Mouse (Mus musculus): ENCODE measurements around the gene Dsn1. TPM values are rescaled to one million over a fixed set of nuclear protein-coding genes. Genes with fewer than 3 reads are reported as not detected.
A peak's percentile ranks its signal among the peaks of the same experiment; 100 is the strongest.

The Dsn1 gene
- 37.6 and 39.6 TPM in 2 replicates for polyA plus RNA-seq (2015; fragmentation: Nextera tagmentation; extraction: Ambion mirVana)

DNA sequence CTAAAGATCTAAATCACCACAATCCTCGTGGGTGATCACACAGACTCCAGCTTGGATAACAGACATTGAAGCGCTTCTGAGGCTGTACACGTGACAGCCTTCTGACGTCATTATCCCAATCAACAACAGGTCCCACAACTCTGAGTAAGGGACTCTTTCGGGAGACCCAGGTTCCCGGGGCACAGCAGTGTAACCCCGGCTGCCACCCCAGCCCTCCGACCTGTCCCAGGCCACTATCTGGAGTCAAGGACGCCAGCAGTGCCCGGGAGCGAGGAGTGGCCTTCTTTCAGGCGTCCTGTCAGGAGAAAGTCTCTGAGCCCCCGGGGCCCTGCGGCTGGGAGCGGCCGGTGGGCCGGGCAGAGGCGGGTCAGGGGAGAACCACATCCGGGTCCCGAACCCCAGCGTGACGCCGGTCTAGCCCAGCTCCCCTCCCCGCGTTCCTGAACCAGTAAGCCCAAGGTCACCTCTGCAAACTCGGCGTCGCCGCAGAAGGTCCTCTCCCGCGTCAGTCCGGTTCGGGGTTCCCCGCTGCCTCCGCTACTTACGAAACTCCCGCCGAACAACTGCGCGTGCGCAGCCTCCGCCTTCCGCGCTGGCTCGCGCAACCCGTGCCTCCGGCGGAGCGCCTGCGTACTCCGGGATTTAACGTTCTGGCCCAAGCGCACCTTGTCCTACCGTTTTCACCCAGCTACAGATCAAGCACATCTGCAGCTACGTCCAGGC lies at the start of gene Dsn1:
Gene Dsn1, minus strand, starts transcription at position 644 of the 723 bp plus-strand sequence.
- Histone ChIP-seq H3K27me3 (no peaks in the 10 kb centered on the region), H3K9me3 (replicated peaks) (no peaks in the 10 kb centered on the region), H3K27ac (peak within 1 kb of the TSS; percentile 66), H3K4me2 (peak within 1 kb of the TSS; percentile 91), H3K9ac (peak within 1 kb of the TSS; percentile 85), H3K4me1 (peaks cover 29% of the 10 kb centered on the region), H3K36me3 (peaks cover 26% of the 10 kb centered on the region), H3K4me3 (replicated peaks) (peak within 1 kb of the TSS; percentile 88)
- WGBS: under 1% methylated on average over 56 of the region's 56 CpGs
- ATAC-seq (replicated peaks; ENCODE audit: low FRiP score): peak; percentile 88

DNA sequence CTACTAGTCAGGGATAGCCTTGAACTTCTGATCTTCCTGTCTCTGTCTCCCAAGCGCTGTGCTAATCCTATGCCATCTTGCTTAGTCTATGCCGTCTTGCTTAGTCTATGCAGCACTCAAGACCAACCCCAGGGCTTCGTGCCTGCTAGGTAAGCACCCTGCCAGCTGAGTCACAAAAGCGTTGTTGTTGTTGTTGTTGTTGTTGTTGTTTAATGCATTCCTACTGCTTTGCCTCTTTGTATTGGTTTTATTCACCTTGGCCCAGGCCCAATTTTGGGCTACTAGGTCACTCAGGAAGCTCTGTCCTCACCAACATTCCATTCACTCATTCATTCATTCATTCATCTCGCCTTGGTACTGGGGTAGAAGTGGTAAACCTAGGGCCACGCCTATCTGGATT lies 48.8 kb upstream of the Dsn1 start:
- H3K4me1 ChIP-seq: peaks cover 54% of the 10 kb centered on the region
- H3K9ac ChIP-seq: no peak overlapping the region
- H3K9me3 ChIP-seq (replicated peaks): no peaks in the 10 kb centered on the region
- no peaks in the 10 kb centered on the region for H3K27me3 ChIP-seq
- WGBS: 92% methylated on average over 6 of the region's 6 CpGs
- peaks cover 74% of the 10 kb centered on the region for H3K36me3 ChIP-seq
- 0 out of 2 replicates have a peak overlapping the region, but pooled peaks have one; percentile 60 for H3K27ac ChIP-seq
- no peak for ATAC-seq (replicated peaks; ENCODE audit: low FRiP score)
- H3K4me2 ChIP-seq: no peak overlapping the region
- H3K4me3 ChIP-seq (replicated peaks): no peak overlapping the region

DNA sequence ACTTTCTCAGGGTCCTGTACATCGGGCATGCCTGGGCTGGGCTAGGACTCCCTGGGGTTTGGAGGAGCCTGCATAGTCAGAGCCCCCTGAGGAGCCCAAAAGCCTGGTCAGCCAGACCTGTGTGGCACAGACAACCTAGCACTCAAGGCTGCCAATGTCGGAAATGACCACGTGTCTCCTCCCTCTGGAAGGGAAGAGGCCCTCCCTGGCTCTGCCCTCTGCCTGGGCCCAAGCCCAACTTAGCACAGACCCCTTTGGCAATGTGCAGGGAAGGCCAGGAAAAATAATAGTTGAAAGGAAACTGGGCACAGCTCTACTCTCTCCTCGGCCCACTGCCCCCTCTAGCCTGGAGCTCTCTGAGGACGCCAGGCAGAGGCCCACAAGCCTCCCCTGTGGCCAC lies 47.9 kb upstream of the Dsn1 start:
- H3K4me1 ChIP-seq: peaks cover 50% of the 10 kb centered on the region
- WGBS: 66% methylated on average over 5 of the region's 5 CpGs

DNA sequence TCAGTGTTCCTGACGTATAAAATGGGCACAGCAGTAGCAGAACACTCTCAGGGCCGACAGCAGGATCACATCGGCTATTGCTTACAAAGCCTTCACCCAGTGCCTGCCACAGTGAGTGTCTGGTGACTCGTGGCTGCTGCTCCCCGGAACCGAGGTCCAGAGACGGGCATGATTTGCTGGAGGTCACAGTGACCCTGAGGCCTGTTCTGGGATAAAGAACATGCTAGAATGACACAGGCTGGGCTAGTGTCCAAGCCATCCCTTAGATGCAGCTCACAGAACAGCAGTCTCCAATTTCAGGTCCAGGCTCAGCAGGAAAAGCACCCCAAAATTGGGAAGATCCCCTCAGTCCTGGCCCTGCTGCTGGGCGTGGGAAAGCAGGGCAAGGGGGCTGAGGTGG lies 47.3 kb upstream of the Dsn1 start:
- H3K27me3 ChIP-seq: no peaks in the 10 kb centered on the region
- peaks cover 46% of the 10 kb centered on the region for H3K4me1 ChIP-seq
- H3K9ac ChIP-seq: no peak overlapping the region
- no peak overlapping the region for H3K4me3 ChIP-seq (replicated peaks)
- WGBS: 72% methylated on average over 8 of the region's 8 CpGs
- no peak overlapping the region for H3K4me2 ChIP-seq
- H3K36me3 ChIP-seq: peaks cover 75% of the 10 kb centered on the region
- peak overlapping the region; percentile 60; the same call in 1 of the 2 replicates for H3K27ac ChIP-seq
- H3K9me3 ChIP-seq (replicated peaks): no peaks in the 10 kb centered on the region
- no peak for ATAC-seq (replicated peaks; ENCODE audit: low FRiP score)

More for the DNA sequence above, 47.9 kb upstream of the Dsn1 start:
- no peak overlapping the region for H3K4me3 ChIP-seq (replicated peaks)
- H3K27me3 ChIP-seq: no peaks in the 10 kb centered on the region
- ATAC-seq (replicated peaks; ENCODE audit: low FRiP score): no peak
- H3K4me2 ChIP-seq: no peak overlapping the region
- peak overlapping the region; percentile 60 for H3K27ac ChIP-seq
- no peaks in the 10 kb centered on the region for H3K9me3 ChIP-seq (replicated peaks)
- peaks cover 75% of the 10 kb centered on the region for H3K36me3 ChIP-seq
- H3K9ac ChIP-seq: no peak overlapping the region

DNA sequence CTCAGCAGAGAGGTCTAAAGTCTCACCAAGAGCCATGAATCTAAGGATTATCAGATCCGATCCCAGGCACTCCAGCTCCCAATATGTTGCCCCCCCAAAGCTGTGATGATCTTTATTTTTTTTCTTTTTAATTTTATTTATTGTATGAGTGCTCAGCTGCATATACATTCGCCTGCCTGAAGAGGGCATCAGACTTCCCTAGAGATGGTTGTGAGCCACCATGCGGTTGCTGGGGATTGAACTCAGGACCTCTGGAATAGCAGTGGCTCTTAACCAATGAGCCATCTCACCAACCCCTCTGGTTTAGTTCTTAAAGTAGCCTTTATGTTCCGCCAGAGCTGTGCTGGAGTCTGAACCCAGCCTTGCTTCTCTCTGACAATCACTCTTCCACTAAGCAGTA lies 46.8 kb upstream of the Dsn1 start:
- peaks cover 77% of the 10 kb centered on the region for H3K36me3 ChIP-seq
- no peak overlapping the region for H3K4me3 ChIP-seq (replicated peaks)
- no peak for ATAC-seq (replicated peaks; ENCODE audit: low FRiP score)
- H3K4me2 ChIP-seq: no peak overlapping the region
- WGBS: 78% methylated on average over 4 of the region's 4 CpGs
- H3K4me1 ChIP-seq: peaks cover 41% of the 10 kb centered on the region
- H3K27ac ChIP-seq: no peak overlapping the region
- no peaks in the 10 kb centered on the region for H3K9me3 ChIP-seq (replicated peaks)
- no peaks in the 10 kb centered on the region for H3K27me3 ChIP-seq
- no peak overlapping the region for H3K9ac ChIP-seq

DNA sequence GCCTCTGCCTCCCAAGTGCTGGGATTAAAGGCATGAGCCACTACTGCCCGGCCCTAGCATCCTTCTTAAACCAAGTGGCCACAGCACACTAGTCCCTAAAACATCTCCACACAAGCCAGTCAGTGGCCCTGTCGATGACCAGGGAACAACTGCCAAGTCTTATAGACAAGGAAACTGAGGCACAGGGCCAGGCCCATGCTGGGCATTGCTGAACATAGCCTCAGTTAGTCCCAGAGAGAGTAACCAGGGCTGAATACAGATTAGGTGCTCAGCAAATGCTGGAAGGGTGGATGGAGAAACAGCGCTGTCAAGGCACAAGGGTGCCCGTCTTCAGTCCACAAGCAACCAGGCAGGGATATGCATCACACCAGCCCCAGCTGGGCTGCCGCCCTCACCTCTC lies 46.2 kb upstream of the Dsn1 start:
- Histone ChIP-seq H3K4me2 (no peak overlapping the region), H3K27ac (no peak overlapping the region), H3K4me1 (peaks cover 34% of the 10 kb centered on the region), H3K9me3 (replicated peaks) (no peaks in the 10 kb centered on the region), H3K36me3 (peaks cover 82% of the 10 kb centered on the region), H3K27me3 (no peaks in the 10 kb centered on the region), H3K9ac (no peak overlapping the region), H3K4me3 (replicated peaks) (no peak overlapping the region)
- ATAC-seq (replicated peaks; ENCODE audit: low FRiP score): no peak
- 93% methylated on average over 5 of the region's 5 CpGs for WGBS

DNA sequence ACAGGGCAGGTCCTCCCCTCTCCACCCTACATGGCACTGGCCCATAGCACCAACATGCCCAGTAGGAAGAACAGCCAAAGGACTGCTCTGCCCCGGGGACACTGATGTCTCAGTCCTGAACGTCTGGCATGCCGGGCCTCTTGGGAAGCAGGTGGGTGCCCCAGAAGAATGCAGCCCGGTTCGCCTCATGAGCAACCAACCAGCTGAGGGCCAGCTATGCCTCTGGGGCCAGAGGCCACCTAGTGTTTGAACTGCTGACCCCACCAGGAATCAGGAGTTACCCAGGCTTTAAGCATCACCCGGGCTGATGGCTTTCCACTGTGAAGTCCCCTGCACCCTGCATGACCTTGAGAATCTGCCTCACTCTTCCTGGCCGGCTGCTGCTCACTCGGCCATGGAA lies 45.5 kb upstream of the Dsn1 start:
- H3K4me2 ChIP-seq: no peak overlapping the region
- no peaks in the 10 kb centered on the region for H3K9me3 ChIP-seq (replicated peaks)
- WGBS: 48% methylated on average over 8 of the region's 8 CpGs
- H3K4me1 ChIP-seq: peaks cover 27% of the 10 kb centered on the region
- H3K4me3 ChIP-seq (replicated peaks): no peak overlapping the region
- no peak overlapping the region for H3K9ac ChIP-seq
- peaks cover 82% of the 10 kb centered on the region for H3K36me3 ChIP-seq
- H3K27ac ChIP-seq: peak overlapping the region; percentile 29
- ATAC-seq (replicated peaks; ENCODE audit: low FRiP score): 0 out of 2 replicates have a peak, but pooled peaks have one; percentile 30
- H3K27me3 ChIP-seq: no peaks in the 10 kb centered on the region

DNA sequence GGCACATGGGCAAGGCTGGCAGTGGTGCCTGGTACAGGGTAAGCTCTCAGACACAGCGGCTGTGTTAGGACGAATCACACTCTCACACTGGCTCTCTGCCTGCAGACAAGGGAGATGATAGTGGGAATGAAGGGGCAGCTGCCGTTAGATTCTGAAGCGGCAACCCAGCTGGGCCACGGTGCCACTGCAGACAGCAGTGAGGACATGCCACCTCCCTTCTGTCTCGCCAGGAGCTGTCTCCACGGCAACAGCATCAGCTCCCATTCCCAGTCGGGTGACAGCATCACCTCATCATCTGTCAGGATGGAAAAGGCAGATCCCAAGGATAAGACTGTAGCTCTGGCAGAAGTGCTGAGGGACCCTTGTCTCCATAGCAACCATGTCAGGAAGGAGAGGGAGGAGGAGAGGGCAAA lies 42.9 kb upstream of the Dsn1 start:
- no peak overlapping the region for H3K27ac ChIP-seq
- H3K9me3 ChIP-seq (replicated peaks): no peaks in the 10 kb centered on the region
- H3K9ac ChIP-seq: no peak overlapping the region
- peaks cover 20% of the 10 kb centered on the region for H3K4me1 ChIP-seq
- peaks cover 94% of the 10 kb centered on the region for H3K36me3 ChIP-seq
- H3K4me2 ChIP-seq: no peak overlapping the region
- 79% methylated on average over 8 of the region's 8 CpGs for WGBS
- H3K27me3 ChIP-seq: no peaks in the 10 kb centered on the region
- ATAC-seq (replicated peaks; ENCODE audit: low FRiP score): no peak
- H3K4me3 ChIP-seq (replicated peaks): no peak overlapping the region

DNA sequence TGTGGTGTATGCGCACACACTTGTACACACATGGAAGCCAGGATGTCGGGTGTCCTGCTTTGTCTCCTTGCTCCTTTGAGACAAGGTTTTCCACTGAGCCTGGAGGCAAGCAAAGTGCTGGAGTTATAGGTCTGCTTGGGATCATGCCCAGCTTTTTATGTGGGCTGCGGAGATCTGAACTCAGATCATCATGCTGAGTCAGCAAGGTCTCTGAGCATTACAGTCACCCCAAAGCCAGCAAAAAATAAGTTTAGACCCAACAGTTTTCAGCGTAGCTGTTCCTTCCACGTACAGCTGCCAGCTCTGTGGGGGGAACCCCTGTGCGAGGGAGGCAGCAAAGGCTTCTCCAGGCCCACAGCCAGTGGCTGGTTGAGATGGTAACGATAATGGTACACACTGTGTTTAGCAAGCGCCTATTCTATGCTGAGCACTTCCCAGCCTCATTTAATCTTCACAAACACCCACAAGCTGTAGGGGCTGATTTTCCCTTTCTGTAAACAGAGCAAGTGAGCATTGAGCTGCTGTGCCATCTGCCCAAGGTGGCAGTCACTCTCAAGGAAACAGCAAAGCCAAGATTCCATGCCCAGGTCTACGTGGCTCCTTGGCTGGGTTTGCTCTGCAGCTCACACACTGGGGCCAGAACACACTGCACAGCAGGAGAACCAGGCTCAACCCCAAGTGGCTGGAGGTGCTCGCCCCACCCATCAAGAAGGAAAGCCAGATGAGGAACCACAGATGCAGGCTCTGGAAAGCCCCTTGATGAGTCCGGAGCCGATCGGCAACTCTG lies 41.6 kb upstream of the Dsn1 start:
- H3K9me3 ChIP-seq (replicated peaks): no peaks in the 10 kb centered on the region
- peaks cover 13% of the 10 kb centered on the region for H3K4me1 ChIP-seq
- no peak for ATAC-seq (replicated peaks; ENCODE audit: low FRiP score)
- peaks cover 97% of the 10 kb centered on the region for H3K36me3 ChIP-seq
- no peak overlapping the region for H3K9ac ChIP-seq
- no peak overlapping the region for H3K4me3 ChIP-seq (replicated peaks)
- no peak overlapping the region for H3K4me2 ChIP-seq
- no peak overlapping the region for H3K27ac ChIP-seq
- WGBS: 89% methylated on average over 13 of the region's 13 CpGs
- H3K27me3 ChIP-seq: no peaks in the 10 kb centered on the region

DNA sequence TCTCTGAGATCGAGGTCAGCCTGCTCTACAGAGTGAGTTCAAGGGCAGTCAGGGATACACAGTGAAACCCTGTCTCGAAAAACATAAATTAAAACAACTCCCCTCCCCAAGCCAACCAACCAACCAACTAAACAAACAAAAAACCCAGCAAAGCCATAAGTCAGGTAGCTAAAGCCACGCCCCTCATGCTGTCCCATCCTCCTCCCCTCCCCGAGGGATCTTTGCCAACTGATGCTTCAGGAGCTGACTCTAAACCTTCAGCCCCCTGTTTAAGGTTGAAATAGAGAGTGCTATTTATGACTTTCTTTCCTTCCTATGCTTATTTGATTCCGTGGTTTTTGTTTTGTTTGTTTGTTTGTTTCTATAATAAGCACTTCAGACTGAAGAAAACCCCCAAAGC lies 40.0 kb upstream of the Dsn1 start:
- WGBS: 85% methylated on average over 5 of the region's 5 CpGs
- Histone ChIP-seq H3K27ac (no peak overlapping the region), H3K4me3 (replicated peaks) (no peak overlapping the region), H3K9me3 (replicated peaks) (no peaks in the 10 kb centered on the region), H3K4me1 (peaks cover 1% of the 10 kb centered on the region; the same call in 1 of the 2 replicates), H3K27me3 (no peaks in the 10 kb centered on the region), H3K36me3 (peaks cover 93% of the 10 kb centered on the region), H3K4me2 (no peak overlapping the region), H3K9ac (no peak overlapping the region)
- ATAC-seq (replicated peaks; ENCODE audit: low FRiP score): no peak

DNA sequence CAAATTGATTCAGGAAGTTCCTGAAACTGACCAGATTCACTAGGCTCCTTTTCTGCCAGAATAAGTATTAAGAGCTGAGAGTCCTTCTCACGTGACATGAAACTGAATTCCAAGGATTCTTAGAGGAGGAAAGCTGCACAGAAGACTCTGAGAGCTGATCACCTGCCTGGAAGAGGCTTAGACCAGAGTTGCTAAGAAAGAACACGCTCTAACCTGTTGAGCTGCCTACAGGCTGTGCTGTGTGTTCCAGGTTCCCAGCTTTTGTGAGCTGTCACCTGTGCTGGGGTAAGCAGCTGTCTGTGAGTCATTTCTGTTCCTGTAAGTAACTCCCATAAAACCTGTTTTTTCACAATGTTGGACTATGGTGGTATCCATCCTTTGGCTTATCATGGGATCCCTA lies 39.0 kb upstream of the Dsn1 start:
- H3K27me3 ChIP-seq: no peaks in the 10 kb centered on the region
- no peak overlapping the region for H3K4me3 ChIP-seq (replicated peaks)
- H3K4me1 ChIP-seq: no peaks in the 10 kb centered on the region
- no peaks in the 10 kb centered on the region for H3K9me3 ChIP-seq (replicated peaks)
- ATAC-seq (replicated peaks; ENCODE audit: low FRiP score): no peak
- no peak overlapping the region for H3K9ac ChIP-seq
- H3K4me2 ChIP-seq: no peak overlapping the region
- peaks cover 95% of the 10 kb centered on the region for H3K36me3 ChIP-seq
- H3K27ac ChIP-seq: no peak overlapping the region
- WGBS: 95% methylated on average over 2 of the region's 2 CpGs

DNA sequence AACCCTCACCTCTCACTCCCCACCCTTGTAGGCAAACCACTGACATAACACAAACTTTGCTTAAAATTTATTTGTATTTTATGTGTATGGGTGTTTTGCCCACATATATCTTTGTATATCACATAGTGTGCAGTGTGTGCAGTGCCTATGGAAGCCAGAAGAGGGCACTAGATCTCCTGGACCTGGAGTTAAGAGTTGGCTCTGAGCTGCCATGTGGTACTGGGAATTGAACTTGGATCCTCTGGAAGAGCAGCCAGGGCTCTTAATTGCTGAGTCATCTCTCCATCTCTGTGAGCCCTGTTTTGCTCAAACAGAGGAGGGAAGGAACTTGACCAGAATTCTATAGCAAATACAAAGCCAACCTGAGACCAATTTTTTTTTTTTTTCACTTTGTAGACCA lies 37.0 kb upstream of the Dsn1 start:
- ATAC-seq (replicated peaks; ENCODE audit: low FRiP score): no peak
- H3K9me3 ChIP-seq (replicated peaks): no peaks in the 10 kb centered on the region

More for the DNA sequence above, 37.0 kb upstream of the Dsn1 start:
- Histone ChIP-seq H3K4me1 (no peaks in the 10 kb centered on the region), H3K4me3 (replicated peaks) (no peak overlapping the region), H3K4me2 (no peak overlapping the region), H3K27ac (no peak overlapping the region), H3K27me3 (no peaks in the 10 kb centered on the region), H3K36me3 (peaks cover 95% of the 10 kb centered on the region), H3K9ac (no peak overlapping the region)

Measured in kidney, embryonic 15.5 days (tissue).